Mouse (Mus musculus) ovary, postnatal 36 days (tissue): ENCODE data around the gene Mdga2.

Experiments used
- DNase-seq: peaks from one replicate; pipeline ENCODE4 v3.0.0; 2022; ENCODE audit warnings: low spot score, mixed read lengths

Mdga2 gene

DNA sequence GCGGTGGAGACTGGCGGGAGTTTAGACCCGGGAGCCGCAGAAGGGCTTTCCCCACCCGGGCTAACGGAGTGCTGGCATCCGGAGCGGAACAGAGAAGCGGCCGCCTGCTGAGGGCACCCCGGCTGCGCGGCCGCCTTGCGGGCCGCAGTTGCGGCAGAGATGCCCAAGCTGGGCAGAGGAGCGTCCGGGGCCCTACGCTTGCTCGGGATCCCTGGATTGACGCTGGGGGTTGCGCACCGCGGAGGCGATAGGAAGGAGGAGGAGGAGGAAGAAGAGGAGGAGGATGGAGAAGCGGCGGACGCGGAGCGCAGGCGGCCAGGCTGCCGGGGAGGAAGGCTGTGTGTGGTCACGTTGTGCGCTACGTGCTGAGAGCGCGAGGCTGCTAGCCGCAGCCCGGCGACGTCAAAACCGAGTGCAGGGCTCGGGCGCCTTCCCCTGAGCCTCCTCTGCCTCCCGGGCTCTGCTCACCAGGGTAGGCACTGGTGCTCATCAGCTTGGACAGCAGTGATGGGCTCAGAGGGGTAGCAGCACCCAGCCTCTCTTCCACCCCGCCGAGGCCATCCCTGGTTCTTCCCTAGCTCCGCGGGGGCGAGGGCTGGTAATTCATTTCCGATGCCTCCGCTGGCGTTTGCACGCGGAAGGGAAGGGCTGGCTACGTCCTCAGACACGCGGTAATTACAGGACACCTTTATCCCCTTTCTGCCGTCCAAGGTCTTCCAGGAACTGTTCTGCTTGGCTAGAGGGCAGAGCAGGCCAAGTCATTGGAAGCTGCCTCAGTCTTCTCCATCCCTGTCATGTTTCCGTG lies at the start of gene Mdga2:
Gene Mdga2 (minus strand): TSS at position 329 of the 805 bp plus-strand sequence.
- DNase-seq, result peak; percentile 12

- DNase-seq, result no peak
These were observed 45.1 kb upstream of the Mdga2 start for GRCm38 (mm10) chr12:67267409-67267808.

DNA sequence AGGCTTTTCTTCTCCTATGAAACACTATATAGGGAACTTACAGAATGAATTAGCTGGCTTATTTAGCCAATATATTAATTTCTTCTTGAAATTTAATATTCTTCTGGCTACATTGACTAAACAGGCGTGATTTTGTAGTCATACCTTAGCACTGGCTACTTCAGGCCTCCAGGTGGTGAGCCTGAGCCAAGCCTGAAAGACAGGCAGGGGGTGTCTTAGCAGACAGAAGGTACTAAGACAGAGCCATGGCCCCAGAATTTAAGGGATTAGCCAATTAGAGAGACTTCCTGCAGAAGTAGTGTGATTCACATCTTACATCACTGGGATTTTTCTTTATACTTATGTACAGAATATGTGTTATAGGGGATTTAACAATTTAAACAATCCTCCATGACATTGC lies 1.2 kb upstream of the Mdga2 start:
- DNase-seq, result no peak

DNA sequence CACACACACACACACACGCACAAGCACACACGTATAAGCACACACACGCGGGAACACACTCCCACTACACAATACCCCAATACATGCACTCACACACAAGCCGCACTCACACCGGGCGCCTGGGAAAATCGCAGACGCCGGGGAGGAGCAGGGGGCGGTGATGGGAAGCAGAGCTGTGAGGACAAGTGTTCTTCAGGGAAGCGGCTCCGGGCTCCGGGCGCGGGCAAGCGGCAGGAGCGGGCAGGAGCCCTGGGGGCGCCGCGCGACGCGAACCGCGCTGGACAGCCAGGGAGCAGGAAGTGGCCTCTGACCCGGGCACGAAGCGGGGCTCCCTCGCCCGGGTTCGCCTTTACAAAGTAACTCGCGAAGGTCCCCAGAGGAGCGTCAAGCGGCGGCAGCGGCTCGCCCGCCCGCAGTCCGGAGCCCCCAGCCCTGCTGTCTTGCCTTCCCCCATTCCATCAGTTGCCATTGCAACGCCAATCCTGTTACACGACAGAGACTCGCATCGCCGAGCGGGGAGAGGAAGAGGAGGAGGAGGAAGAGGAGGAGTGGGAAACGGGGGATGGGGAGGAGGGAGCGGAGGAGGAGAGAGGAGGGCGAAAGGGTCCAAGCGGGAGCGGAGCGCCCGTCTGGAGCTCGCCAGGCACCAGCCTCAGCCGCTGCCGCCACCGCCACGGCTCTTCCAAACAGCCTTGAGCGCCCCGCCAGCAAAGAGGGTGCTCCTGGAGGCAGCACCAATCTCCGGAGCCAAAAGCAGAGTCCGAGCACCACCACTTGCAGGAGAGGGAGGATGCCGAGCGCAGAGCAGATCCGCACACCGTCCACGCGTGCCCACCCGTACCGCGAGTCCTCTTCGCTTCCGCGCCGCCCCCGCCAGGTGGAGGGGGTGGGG lies 774 bp downstream of the Mdga2 start:
- peak; percentile 23 for DNase-seq

DNA sequence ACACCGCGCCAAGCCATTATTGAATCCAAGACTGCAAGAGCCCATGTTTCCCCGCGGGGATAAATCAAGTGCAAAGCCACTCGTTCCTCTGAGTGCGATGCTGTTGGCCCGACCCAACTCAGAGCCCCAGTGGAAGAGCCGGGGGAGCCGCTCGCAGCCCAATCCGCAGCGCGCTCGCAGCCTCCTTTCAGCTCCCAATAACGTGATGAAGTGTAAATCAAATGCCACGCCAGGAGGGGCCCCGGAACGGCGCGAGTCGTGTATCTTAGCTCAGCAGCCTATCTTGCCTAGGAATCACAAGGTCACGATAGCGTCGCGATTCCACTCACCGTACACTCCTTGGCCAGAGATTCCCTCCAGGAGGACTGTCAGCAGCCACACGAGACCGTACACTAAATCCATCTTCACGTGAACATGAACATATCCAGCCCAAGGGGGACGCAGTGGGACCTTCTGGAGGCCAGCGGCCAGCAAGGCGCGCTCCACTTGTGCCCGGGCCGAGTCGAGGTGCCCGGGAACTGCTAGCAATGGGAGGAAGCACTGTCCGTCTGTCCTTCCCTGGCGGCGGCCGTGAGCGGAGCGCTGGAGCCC lies 1.6 kb downstream of the Mdga2 start:
- DNase-seq, result peak; percentile 7

- no peak for DNase-seq
These were observed 2.3 kb downstream of the Mdga2 start for GRCm38 (mm10) chr12:67220041-67220440.

- no peak for DNase-seq
These were observed 2.8 kb downstream of the Mdga2 start for GRCm38 (mm10) chr12:67219564-67219963.

DNA sequence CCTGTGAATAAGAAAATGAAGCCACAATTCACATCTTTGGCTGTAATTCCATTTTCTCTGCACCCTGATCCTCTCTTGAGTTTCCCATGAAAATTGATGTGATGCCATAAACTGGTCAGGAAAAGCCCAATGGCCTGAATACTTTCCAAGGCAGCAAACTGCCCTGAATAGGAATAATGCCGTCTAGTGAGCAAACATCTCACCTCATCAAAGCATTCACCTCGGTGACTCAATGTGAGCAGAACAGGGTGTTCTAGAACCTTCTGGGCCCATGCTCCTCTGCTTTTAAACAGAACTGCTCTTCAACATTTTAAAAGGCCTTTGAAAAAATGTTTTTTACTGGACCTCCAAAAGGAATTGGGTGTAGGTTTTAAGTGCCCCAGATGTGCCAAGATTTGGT lies 9.5 kb downstream of the Mdga2 start:
- no peak for DNase-seq

- no peak for DNase-seq
These were observed 44.2 kb downstream of the Mdga2 start for GRCm38 (mm10) chr12:67178155-67178554.

DNA sequence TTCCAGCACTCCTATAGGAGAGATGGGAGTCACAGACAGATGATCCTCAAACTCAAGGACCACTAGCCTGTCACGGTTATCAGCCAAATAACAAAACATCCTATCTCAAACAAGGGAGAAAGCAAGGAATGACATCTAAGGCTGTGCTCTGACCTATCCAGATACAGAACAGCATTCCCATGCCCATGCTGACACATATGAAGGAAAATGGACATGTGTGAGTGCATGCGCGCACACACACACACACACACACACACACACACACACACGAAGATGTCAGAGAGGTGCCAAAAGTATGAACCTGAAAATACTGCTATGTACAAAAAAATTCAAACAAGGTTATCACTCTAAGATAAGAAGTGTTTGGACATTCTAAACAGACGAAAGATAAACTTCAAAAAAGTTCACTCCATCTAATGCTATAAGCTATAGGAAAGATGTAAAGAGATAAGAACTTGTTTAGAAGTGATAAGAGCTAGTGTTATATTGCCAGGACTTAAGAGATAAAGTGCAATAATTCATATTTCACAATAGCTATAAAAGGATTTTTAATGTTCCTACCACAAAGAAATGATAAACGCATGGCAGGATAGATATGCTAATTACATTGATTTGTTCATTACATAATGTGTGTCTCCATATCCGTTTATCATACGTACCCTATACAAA lies 65.6 kb downstream of the Mdga2 start:
- DNase-seq, result no peak

DNA sequence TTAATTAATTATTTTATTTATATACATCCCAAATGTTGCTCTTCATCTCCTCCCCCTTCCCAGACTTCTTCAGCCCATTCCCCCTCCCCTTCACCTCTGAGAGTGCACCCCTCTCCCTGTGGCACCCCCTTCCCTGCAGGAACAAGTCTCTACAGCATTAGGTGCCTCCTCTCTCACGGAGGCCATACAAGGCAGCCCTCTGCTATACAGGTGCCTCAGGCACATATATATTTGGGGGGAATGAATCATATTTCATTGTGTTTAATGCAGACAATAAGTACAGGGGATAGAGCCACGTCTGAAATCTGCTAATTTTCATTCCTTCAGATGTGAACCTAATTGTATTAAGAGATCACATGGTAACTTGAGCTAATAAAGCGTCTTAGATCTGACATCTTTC lies 69.3 kb downstream of the Mdga2 start:
- no peak for DNase-seq

DNA sequence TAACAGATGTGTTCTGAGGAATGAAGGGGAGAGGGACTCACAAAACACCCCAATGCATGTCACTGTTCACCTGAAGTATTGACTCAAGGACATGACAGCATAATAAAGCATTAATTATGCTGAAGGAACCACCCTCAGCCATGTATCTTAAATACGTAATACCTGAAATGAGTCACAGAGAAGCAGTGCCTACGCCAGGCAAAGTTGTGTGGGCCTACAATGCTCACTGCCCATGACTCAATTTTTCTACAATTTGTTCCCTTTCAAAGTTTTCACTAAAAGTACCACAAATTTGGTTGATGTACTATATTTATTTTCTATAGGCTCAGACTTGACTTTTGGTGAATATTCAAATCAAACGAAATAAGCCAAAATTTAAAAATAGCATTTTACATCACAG lies 80.7 kb downstream of the Mdga2 start:
- DNase-seq, result no peak

DNA sequence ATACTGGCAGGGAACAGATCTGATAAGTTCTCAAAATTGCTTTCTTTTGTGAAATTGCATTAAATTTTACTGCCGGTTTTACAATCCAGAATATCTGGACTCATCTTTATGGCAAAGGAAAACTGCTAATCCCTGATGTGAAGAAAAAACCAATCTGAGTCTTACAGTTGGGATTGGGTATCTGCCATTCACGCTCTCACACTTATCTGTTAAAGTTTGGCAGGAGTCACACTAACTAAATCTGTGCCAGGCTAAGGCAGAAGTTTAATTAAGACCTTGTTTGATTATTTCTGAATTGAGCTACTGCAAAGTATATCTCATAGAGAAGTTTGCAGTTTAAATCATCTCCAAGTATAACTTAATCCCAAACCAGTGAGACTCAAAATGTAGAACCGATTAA lies 82.2 kb downstream of the Mdga2 start:
- DNase-seq, result no peak

DNA sequence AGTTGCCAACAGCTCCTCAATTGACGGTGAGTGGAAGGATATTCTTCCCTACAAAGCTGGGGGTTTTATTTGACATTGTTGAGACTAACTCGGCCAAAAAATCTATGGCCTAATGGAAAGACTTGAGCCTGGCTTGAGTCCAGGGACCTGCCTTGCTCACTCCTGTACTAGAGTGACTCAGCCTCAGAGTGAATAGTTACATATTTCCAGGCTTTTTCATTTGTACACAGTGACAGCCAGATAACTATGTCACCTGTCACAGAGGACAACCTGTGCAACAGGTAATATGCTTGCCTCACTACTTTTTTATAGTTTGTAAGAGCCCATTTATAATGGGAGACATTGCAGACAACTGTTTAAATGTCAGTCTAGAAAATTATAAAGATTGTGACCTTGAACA lies 94.9 kb downstream of the Mdga2 start:
- no peak for DNase-seq

DNA sequence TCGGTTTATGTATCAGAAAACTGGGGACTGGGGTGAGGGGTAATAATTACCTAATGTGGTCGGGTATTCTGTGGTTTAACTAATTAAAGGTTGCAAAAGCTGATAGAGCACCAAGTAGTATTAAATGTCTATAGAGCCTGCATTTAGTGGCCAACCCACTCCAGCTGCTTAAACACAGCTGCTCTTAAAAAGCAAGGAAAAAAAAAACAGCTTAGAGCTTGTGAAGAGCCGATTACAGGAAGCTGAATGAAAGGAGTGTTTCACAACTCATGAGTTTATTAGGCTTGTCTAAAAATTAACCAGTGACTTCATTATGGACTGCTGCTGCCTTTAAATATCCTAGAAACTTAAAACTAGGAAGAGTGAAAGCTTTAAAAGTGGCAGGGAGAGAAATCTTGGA lies 98.5 kb downstream of the Mdga2 start:
- DNase-seq, result no peak

- DNase-seq, result no peak
These were observed 103.5 kb downstream of the Mdga2 start for GRCm38 (mm10) chr12:67118652-67119515.

GRCm38 (mm10) chr12:67104171-67104570 lies 118.2 kb downstream of the Mdga2 start:
- DNase-seq, result no peak

- no peak for DNase-seq
These were observed 127.9 kb downstream of the Mdga2 start for GRCm38 (mm10) chr12:67094414-67094813.

- DNase-seq, result no peak
These were observed 131.9 kb downstream of the Mdga2 start for GRCm38 (mm10) chr12:67090420-67090965.

DNA sequence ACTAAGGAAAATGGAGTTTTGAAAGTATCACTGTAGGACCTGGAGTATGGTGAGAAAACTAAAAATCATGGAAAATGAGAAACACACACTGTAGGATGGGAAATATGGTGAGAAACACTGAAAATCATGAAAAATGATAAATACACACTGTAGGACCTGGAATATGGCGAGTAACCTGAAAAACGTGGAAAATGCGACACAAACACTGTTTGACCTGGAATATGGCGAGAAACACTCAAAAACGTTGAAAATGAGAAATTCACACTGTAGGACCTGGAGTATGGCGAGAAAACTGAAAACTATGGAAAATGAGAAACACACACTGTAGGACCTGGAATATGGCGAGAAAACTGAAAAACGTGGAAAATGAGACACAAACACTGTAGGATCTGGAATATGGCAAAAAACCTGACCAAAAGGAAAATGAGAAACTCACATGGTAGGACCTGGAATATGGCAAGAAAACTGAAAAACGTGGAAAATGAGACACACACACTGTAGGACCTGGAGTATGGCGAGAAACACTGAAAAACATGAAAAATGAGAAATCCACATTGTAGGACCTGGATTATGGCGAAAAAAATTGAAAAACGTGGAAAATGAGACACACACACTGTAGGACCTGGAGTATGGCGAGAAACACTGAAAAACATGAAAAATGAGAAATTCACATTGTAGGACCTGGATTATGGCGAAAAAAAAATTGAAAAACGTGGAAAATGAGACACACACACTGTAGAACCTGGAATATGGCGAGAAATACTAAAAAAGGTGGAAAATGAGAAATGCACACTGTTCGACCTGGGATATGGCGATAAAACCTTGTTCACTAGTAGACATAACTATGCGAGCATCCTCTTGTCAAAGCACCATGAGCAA lies 163.0 kb downstream of the Mdga2 start:
- no peak for DNase-seq
